Mouse (Mus musculus) cerebellum, postnatal 10 days (tissue): ENCODE results near the gene Qsox1.
A peak's percentile ranks its signal among the peaks of the same experiment; 100 is the strongest.

ENCODE experiments used
- DNase-seq, 2 experiments: peaks; one replicate each; pipeline ENCODE4 v3.0.0; 2021; ENCODE audit warnings: mixed read lengths in 2 of 2

Gene Qsox1

DNA sequence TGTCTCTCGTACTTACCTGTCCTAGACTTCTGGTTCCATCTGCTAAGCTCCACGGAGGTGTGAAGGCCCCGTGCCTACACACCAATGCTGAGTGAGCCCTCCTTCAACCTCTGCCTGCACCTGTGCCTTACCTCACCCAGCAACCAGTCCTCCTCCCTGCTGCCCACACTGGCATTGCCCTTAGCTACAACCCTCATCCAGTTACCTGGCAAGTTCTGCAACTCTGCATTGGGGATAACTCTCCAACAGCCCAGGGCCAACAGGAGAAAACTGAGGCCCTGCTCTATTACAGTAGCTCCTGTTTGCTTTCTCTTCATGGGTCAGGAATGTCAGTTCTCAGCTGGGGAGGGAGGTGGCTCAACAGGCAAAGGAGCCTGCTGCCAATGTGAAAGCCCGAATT is 14.7 kb downstream of the Qsox1 start:
- DNase-seq: no peak

DNA sequence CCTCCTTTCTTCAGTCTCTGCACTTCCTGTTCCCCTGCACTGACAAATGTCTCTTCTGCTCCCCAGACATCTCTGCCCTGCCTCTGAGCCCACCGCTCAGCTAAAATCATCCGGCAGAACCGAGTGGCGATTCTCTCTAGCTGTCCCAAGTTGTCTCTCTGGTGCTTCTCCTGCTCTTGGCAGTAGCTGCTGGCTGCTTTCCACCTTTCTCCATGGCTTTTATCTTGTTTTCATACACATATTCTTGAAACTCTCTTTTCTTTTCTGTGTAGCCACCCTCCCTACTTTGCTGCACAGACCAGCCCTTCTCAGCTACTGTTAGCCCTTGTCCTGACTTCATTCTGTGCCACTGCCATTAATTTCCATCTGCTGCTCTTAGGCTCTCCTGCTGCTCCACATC is 15.3 kb downstream of the Qsox1 start:
- peak in 1 of 2 experiments; percentile 46 for DNase-seq

DNA sequence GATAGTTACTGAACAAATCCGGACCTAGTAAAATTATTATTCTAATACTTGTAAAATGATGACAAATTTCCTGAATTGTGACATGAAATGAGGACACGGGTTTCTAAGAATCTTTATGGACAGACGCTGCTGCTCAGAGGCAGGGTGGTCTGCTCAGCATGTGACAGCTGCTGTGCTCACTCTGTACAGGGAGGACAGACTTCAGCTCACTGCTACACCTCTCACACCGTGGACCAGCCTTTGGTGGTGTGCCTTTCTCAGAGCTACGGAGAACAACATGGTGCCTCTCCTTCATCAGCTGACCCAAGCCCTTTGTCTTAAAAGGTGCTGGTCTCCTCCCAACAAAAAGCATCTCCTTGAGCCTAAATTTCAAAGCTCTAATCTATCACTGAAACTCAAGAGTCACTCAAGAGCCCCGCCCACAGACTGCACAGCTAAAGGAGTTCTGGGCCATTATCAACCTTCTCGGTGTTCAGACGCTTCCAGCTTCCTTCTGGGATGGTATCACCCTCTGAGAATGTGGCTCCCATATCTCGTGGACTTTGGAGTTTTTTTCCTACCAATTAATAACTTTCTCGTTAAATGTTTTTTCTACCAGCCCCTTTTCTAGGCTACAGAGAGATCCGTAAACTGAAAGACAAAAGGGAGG is 15.8 kb downstream of the Qsox1 start:
- peak in 1 of 2 experiments; percentile 45 for DNase-seq

DNA sequence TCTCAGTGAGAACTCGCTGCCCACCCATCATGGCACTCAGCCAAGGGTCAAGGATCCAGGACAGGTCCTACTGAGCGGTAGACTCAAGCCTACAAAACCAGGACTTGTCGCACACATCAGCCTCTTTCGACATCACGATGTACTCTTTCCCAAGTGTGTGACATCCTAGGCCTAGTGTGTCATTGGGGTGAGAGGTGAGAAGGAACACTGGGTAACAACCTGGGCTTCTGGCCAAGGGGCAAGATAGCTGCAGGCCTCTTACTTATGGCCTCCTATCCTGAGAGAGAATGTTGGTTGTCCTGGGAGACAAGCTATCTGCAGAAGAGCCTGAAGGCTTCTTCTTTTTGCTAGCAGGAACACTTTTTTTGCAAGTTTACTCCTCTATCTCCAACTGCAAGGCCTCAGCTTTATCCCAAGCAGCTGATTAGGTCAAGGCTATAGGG is 16.9 kb downstream of the Qsox1 start:
- DNase-seq: peak in 1 of 2 experiments; percentile 30

DNA sequence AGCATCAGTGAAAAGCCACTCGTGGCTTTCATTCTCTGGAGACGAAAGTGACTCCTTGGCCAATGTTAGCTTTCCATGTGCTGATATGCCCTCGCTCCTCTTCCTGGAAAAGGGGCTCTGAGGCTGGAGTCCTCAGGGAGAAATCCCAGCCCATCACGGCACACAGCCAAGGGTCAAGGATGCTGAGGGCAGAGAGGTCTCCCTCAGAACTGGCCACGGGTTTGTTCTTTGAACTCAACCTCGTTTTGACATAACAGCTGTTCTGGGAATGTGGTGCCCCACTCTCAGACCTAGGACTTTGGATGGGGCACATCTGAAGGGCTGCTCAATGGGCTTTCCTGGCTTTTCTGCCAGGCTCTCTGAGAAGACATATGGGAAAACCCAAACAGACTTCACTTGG is 17.8 kb downstream of the Qsox1 start:
- DNase-seq: no peak

DNA sequence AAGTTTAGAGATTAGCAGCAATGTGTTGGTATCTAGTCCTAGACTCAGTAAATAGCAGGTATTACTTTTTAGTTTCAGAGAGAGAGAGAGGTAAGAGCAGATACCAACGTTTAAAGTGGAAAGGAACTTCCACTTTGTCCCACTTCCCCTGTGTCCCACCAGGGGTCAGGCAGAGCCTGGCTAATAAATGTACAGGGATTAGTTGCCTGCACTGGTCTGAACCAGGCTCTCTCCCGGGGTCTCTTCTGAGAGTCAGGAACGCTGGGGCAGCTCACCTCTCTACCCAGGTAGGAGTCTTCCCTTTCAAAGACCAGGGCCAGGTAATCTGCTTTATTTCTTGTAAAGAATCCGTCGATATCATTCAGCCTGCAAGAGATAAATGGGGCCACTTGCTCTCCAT is 20.8 kb downstream of the Qsox1 start:
- peak; percentile 67 to 68 for DNase-seq

DNA sequence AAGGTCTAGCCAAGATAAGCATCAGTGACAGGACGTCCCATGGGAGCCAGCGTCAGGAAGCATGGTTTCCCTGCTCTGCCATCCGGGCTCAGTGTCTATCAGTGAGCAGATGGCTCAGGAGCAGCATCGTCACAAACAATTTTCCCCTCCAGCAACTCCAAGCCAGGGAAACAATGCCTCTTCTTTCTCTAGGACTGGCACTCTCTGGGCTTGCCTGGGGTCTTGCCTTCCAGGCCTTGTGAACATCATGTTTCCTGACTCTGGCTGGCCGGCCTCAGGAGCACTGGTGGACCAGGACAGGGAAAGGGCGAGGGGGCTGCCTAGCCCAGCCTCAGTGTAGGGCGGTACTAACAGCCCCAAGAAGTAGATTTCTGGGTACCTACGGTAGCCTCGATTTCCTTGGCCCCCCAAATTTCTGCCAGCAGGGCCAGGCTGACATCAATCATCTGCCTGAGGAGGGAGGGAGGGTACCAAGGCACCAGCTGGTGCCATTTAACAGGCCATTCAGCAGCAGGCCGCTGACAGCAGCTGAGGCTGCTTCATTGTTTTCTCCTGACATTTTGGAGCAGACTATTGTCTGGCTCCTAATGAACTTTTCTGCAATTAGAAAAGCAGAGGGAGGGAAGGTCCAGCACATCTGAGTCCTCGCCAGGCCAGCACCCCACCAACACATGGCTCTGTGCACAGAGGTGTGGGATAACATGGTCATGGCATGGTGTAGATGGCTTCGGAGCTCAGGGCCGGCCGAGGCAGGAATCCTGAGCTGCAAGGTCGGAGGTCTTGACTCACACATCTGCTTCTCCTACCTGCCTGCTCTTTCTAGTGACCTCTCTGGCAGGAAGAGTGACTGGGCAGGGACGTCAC is 22.3 kb downstream of the Qsox1 start:
- DNase-seq: peak; percentile 77 to 85

DNA sequence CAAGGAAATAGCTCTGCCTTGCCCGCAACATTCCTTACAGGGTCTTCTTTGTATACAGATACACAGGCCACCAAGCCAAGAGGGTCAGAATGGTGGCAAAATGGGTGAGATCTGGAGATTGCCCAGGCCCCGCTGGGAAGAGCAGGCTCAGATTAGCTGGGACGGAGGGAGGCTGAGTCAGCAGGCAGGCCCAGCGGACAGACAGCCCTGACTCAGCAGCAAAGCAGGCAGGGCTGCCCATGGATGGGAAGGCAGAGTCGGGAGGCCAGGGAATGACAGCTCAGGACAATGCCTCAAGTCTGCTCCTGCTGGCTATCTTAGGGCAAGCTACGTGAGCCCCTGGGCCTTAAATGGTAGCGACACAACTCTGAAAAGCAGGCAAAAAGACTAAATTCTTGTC is 26.8 kb downstream of the Qsox1 start:
- peak in 1 of 2 experiments; percentile 9 for DNase-seq

DNA sequence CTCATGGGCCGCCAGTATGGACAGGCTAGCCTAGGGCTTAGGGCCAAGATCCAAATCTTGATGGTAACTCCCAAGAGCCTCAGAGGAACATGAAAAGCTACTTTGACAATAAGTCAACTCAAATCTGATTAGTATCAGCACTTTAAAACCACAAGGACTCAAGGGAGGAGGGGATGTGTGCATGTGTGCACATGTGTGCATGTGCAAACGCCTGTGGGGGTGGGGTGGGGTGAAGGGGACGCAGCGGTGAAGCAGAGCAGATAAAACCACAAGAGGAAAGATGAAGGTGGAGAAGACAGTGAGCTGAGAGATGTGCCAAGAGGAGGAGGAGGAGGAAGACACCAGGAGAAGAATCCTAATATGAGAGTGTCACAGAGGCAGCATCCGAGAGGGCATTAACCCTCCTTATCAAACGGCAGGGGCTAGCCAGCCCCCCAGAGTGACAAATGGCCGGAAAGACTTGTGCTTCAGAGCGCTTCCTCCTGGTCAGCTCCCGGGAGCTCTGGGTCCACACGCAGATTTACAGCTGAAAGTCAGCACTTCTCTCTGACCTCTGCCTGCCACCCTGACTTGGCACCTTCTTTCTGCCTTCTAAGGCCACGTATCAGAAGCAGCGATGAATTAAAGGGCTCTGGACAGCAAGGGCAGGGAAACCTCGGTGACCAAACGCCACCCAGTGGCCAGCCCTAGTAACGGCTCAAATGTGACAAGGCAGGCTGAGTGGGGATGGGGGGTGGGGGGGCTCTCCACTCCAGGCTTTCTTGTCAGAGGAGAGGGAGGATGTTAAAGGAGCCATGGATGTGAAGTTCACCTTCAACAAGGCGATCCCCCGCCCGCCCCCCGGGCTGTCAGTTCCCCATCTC is 28.1 kb downstream of the Qsox1 start:
- peak; percentile 86 to 88 for DNase-seq

DNA sequence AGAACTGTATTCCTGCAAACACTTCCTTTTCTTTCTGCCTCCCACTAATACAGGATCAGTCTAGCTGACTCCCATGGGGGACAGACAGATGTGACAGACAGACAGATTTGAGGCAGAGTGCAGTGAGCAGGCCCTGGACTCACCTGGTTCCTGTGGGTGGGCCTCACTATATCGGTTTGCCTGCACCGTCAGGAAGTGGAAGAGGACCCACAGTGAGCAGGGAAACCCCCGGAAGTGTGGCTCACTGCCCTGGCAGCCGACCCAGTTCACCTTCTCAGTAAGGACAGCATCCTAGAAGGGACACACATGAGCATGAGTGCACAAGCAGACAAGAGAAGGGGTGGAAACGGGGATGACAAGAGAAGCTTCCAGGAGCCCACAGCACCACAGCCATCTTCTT is 30.3 kb downstream of the Qsox1 start:
- peak in 1 of 2 experiments; percentile 9 for DNase-seq

DNA sequence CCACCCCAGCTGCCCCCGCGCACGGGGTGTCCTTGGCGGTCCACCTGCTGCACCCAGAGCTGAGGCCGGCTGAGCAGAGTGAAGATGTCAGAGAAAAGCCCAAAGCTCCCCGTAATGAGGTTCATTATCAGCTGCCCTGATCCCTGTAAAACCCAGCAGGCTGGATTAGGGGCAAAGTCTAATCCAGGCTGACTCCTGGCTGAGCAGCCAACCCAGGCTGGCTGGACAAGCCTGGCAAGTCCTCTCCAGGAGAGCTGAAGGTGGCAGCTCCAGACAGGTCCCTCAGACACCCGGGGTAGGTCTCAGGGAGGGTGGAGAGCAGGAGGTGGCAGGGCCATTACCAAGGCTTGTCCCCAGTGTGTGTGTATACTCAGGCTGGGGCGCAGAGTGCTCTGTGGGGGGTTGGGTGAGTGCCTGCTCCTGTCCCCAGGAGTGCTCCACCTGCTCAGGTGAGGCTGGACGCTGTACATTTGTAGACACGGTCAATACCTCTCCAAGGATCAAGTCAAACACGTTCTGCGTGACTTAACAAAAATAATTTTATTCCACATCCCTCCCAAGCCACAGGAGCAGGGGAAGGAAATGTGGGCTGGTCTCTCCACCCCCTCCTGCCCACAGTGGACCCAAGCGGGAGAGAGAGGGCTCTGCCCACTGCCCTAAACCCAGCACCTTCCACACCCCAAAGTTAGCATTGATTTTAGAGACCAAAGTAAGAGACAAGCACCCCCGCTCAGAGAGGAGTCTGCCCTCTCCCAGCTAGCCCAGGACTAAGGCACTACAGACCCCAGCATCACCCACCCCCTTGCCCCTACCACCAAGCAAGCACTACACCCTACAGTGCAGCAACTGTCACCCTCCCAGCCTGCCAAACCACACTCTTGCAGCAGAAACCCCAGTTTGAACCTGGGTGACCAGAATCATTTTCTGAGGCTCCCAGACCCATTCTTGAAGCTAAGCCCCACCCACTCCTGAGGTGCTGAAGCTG is 34.8 kb downstream of the Qsox1 start:
- no peak for DNase-seq

DNA sequence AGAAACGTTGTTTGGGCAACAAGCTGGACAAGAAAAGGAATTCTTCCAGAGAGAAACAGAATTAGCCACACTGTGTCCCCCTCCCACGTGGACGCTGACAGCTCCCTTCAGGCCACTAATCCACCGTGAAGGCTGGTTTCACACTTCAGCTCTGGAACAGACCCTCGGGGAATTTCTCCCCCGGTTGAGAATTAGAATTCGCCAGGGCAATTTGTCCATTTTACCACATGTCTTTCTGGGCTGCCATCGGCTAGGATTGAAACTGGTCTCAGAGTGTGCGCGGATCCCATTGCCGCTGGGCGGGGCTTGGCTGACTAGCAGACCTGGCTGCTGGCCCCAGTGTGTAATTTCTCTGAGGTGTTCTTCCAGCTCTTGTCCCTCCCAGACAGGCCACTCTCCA is 53.5 kb downstream of the Qsox1 start:
- peak; percentile 74 to 83 for DNase-seq

DNA sequence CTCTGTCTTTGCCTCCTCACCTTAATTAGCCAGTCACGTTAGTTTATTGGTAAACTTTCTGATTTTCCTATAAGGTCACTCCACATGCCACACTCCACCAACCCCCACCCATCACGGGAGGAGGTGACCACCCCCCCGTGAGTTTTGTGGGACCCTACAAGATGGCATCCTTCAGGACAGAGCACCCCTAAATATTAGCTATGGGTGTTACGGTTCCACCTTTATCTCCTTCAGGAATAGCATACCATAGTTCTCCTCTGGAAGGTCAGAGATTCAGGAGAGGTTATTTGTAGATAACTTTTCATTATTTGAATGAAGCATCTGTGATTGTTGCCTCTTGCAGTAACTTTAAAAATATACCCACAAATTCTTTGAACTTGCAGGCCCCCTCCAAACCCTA is 54.0 kb downstream of the Qsox1 start:
- no peak for DNase-seq

DNA sequence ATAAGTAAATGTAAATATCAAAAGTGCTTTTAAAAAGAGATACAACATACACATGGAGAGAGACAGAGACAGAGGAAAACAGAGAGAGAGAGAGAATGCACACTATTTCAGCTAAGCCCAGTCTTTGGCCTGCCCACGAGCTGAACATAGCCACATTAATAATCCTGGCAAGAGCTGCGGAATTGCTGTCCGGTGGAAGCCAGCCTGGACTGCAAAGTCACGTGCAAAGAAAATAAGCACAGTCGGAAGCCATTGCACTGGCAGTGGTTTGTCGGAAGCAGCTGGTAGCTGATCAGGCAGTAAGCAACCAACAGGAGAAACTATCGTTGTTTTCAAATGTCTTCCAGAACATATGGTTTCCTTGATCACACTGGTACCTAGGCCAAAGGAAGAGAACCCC is 55.1 kb downstream of the Qsox1 start:
- peak; percentile 74 to 78 for DNase-seq

DNA sequence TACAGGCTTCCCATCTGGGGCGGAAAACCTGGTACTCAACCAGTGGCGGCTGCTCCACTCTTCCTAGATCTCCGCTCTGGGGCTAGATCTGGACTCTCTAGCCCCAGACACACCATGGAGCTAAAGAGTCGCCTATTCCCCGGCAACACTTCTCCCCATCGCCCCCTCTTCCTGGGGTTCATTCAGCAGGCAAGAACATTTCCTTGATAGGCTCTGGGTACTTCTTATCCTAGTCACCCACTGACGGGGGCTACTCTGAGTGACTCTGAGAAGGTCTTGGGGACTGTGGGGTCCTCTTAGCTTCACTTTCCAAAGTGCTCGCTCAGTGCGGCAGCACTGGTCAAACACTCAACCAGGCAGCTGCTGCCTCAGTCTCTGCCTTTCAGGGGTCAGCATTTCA is 59.3 kb downstream of the Qsox1 start:
- peak in 1 of 2 experiments; percentile 1 for DNase-seq

DNA sequence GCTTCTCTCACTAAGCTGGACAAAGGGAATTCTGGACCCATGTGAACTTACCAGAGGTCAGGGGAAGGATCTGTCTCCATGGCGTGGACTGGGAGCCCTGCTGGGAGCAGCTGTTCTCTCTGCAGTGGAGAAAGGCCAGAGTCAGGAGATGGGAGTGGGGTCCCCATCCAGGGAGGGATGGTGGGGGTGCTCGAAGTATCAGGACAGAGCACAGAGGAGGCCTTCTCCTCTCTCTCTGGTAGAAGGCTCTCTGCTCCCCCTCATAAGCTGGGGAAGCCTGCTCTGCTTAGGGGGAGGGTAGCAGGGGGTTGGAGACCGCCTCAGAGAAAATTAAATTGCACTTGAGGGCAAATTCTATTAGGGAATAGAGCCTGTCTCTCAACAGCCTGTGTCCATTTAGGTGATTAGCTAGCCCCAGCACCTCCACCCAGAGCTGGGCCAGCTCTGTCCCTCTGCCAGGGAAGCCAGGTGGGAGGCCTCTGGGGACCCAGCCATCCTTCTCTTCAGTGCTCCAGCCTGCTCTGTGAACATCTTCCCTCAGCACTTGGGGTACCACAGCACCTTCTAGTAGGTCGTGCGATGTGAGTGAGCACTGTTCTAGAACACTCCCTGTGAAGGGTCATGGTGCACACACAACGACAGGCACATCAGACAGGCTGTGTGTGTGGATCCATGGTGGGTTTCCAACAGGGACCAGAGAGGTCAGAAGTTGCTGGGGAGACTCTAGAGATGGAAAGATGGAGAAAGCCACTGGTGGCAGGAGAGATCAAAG is 61.0 kb downstream of the Qsox1 start, which contains the start of gene Lhx4:
Gene Lhx4 (minus strand): TSS at position 201 of the 772 bp plus-strand sequence.
- peak in 1 of 2 experiments; percentile 4 for DNase-seq

DNA sequence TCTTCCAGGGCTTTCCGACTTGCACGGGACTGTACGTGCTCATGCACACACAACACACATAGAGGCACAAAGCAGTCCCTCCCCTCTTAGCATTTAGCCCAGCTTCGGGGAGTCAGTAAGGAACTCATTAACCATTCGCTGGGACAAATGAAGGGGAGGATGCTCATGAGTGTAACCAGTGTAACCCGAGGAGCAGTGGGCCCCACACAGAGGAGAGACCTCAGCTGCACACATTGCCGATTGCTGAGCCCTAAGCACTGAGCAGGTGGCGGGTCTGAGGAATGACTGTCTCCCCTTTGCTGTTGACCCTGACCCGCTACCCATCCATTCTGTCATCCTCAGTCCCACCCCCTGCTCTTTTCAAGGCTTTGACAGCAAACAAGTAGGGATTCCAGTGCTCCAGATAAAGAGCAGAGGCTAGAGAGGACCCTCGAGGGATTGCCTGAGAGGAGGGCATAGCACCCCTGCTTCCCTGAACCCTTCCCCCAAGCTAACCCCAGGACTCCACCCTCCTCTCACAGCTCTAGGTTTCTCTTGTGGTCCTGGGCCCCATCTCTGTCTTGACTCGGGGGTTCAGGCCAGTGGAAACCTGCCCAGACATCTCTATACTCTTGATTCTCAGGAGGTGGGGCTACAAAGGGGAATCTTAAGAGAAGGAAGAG is 62.0 kb downstream of the Qsox1 start:
- no peak for DNase-seq

DNA sequence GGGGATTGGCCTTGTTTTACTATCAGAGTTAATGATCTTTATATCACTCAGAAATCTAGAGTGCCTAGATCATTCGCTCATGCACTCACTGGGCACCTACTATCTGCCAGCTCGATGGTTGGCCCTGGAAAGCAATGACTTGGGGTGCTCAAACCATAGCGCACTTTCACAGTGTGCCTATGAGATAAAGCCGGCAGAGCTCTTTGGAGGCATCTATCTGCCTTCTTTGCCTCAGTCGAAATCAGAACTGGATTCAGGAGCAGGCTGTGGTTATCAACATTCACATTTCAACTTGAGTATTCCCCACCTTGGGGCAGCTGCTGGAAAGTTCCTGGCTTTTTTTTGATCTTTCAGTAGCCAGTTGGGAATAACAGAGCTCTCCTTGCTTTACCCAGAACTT is 64.8 kb downstream of the Qsox1 start:
- no peak for DNase-seq

DNA sequence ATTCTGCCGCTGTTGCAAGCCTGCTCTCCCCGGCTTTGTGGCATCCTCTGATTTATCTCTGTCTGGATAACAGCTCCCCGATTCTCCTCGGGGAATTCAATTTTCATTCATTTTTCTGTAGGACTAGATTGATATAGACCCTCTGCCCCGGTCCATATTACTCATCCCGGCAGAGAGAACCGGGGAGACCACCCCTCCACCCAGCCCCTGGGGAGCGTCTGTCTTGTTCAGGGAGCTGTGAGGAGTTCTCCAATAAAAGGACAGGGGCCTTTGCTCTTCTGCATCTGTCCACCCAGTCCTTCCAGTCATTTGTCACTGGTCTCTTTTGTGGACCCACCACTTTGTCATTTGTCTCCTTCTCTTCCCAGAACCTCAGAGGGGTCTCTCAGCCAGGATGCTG is 65.7 kb downstream of the Qsox1 start:
- no peak for DNase-seq
